ENCODE assay signal across 13 mouse cellular contexts in the genomic region with DNA sequence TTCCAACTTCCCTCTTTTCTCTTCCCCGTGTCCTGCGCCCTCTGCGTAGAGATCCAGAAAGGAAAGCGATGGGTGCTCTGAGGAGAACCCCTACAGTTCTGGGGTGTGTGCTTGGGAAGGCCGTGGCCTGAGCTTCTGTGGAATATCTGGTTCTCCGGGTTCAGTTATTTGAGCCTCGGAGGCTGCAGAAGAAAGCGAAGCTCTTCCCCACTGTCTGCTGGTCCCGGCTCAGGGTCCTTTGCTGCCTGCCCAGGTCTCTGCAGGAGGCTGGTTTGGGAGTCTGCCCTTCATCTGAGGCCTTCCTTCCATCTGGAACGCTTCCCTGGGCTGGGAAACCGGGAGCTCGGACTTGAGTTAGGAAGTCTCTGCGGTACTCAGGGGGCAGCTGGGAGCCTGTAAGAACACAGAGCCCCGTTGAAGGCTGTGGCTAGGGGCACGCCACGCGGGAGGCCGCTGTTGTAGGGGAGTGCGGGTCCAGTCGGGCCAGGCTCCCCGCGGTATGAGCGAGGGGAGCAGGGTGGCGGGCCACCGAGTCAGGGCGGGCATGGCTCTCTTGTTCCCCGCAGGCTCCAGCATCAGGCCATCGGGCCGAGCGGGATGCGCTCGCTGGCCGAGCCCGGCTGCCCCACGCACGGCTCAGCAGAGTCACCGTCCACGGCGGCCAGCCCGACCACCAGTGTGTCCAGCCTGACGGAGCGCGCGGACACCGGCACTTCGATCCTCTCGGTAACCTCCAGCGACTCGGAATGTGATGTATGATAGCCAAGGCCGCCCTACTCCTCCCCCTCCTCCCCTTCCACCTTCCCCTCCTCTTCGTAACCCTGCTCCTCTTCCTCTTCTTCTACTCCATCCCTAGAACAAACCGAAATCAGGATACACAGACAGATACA. TPM values are rescaled to one million over a fixed set of nuclear protein-coding genes. Genes with fewer than 3 reads are reported as not detected.
DNase-seq lines count a peak whose midpoint lies in the region; ATAC-seq and TF ChIP-seq lines count a peak whose summit lies in the region.
"Had no signal": no experiment of that assay in that cellular context is flagged by ENCODE, and none has a peak within 500 bp of the region (broad histone marks: within the 10 kb centered on the region; RNA-seq: fewer than 3 reads in every experiment).

No protein-coding gene starts in this region.

- no peaks in the 10 kb centered on the region for H3K9me3 ChIP-seq in intestine, embryonic 14.5 days (ENCODE audit: control insufficient read depth, low read length)
- no peaks in the 10 kb centered on the region for H3K9me3 ChIP-seq in intestine, postnatal 0 days (ENCODE audit: control insufficient read depth)
- no peaks in the 10 kb centered on the region for H3K9me3 ChIP-seq in embryonic facial prominence, embryonic 11.5 days (replicated peaks; ENCODE audit: control insufficient read depth, low read length)
- no peaks in the 10 kb centered on the region for H3K9me3 ChIP-seq in hindbrain, postnatal 0 days (ENCODE audit: low read length)
- H3K9me3 ChIP-seq in neural tube, embryonic 12.5 days, result no peaks in the 10 kb centered on the region

- no peak overlapping the region for H3K9ac ChIP-seq in intestine, embryonic 14.5 days (ENCODE audit: low read length)
- H3K9ac ChIP-seq in intestine, postnatal 0 days (ENCODE audit: low read depth, low read length), result no peak overlapping the region
- peak overlapping the region; percentile 69 for H3K9ac ChIP-seq in embryonic facial prominence, embryonic 11.5 days (replicated peaks; ENCODE audit: low read length)
- no peak overlapping the region for H3K9ac ChIP-seq in hindbrain, postnatal 0 days (replicated peaks; ENCODE audit: low read length)
- H3K9ac ChIP-seq in neural tube, embryonic 12.5 days, result no peak overlapping the region

- H3K4me3 ChIP-seq in intestine, embryonic 14.5 days (ENCODE audit: low read depth, low read length), result no peak overlapping the region
- no peak overlapping the region for H3K4me3 ChIP-seq in intestine, postnatal 0 days (ENCODE audit: low read depth, low read length)
- H3K4me3 ChIP-seq in embryonic facial prominence, embryonic 11.5 days (ENCODE audit: low read depth, low read length), result peak overlapping the region; percentile 41
- peak overlapping the region; percentile 7; the same call in 1 of the 2 replicates for H3K4me3 ChIP-seq in hindbrain, postnatal 0 days (ENCODE audit: low read length)
- H3K4me3 ChIP-seq in neural tube, embryonic 12.5 days, result 0 out of 2 replicates have a peak overlapping the region, but pooled peaks have one; percentile 5

- peak; percentile 75 for DNase-seq in intestine, embryonic 14.5 days (ENCODE audit: low spot score)
- DNase-seq in embryonic facial prominence, embryonic 11.5 days (ENCODE audit: low spot score), result peak; percentile 50
- no peak for DNase-seq in hindbrain, postnatal 0 days (ENCODE audit: low spot score)
- no peak for DNase-seq in adipocyte (ENCODE audit: low spot score)
- DNase-seq: gastrocnemius, postnatal 25 days; lung, adult 2 months had no signal

- H3K4me2 ChIP-seq in intestine, embryonic 14.5 days (ENCODE audit: low read length), result no peak overlapping the region
- no peak overlapping the region for H3K4me2 ChIP-seq in intestine, postnatal 0 days (replicated peaks; ENCODE audit: low read depth)
- peak overlapping the region; percentile 24 for H3K4me2 ChIP-seq in embryonic facial prominence, embryonic 11.5 days (ENCODE audit: low read depth, low read length)
- no peak overlapping the region for H3K4me2 ChIP-seq in hindbrain, postnatal 0 days (ENCODE audit: low read depth, low read length)
- H3K4me2 ChIP-seq in neural tube, embryonic 12.5 days (replicated peaks), result peak overlapping the region; percentile 15; the same call in 1 of the 2 replicates

- ATAC-seq in intestine, embryonic 14.5 days (replicated peaks; ENCODE audit: low FRiP score, low TSS enrichment, low read depth), result no peak
- ATAC-seq in intestine, postnatal 0 days, result no peak
- ATAC-seq in embryonic facial prominence, embryonic 11.5 days (replicated peaks; ENCODE audit: insufficient number of reproducible peaks, low FRiP score, low TSS enrichment, low read depth), result no peak
- 0 out of 2 replicates have a peak, but pooled peaks have one; percentile 21 for ATAC-seq in hindbrain, postnatal 0 days
- no peak for ATAC-seq in neural tube, embryonic 12.5 days (ENCODE audit: low FRiP score, low read depth)
- ATAC-seq in activated CD4-positive, CD25-positive, alpha-beta regulatory T cell, adult 4 months, result no peak

- peaks cover 100% of the 10 kb centered on the region for H3K27me3 ChIP-seq in intestine, embryonic 14.5 days (replicated peaks; ENCODE audit: control insufficient read depth, insufficient read depth, low read length)
- H3K27me3 ChIP-seq in intestine, postnatal 0 days (replicated peaks; ENCODE audit: control insufficient read depth, insufficient read depth, low read length), result peaks cover 96% of the 10 kb centered on the region
- H3K27me3 ChIP-seq in embryonic facial prominence, embryonic 11.5 days (ENCODE audit: control insufficient read depth, insufficient read depth, low read length), result peaks cover 72% of the 10 kb centered on the region
- H3K27me3 ChIP-seq in hindbrain, postnatal 0 days (ENCODE audit: insufficient read depth, low read length), result peaks cover 89% of the 10 kb centered on the region
- H3K27me3 ChIP-seq in neural tube, embryonic 12.5 days (replicated peaks), result peaks cover 91% of the 10 kb centered on the region

- no peak for TF ChIP-seq CTCF in intestine, postnatal 0 days (IDR thresholded peaks at IDR 0.05; ENCODE audit: low read depth)
- TF ChIP-seq CTCF in hindbrain, postnatal 0 days (IDR thresholded peaks at IDR 0.05; ENCODE audit: low read depth), result no peak

- H3K36me3 ChIP-seq in intestine, embryonic 14.5 days (ENCODE audit: control insufficient read depth, insufficient read depth, low read length), result no peaks in the 10 kb centered on the region
- H3K36me3 ChIP-seq in intestine, postnatal 0 days (ENCODE audit: control insufficient read depth, insufficient read depth), result no peaks in the 10 kb centered on the region
- H3K36me3 ChIP-seq in embryonic facial prominence, embryonic 11.5 days (replicated peaks; ENCODE audit: control insufficient read depth, insufficient read depth, low read depth, low read length), result no peaks in the 10 kb centered on the region
- H3K36me3 ChIP-seq in hindbrain, postnatal 0 days (ENCODE audit: insufficient read depth, low read length), result no peaks in the 10 kb centered on the region
- no peaks in the 10 kb centered on the region for H3K36me3 ChIP-seq in neural tube, embryonic 12.5 days
- H3K36me3 ChIP-seq: G1E had no signal

- peaks cover under 1% of the 10 kb centered on the region; the same call in 1 of the 2 replicates for H3K4me1 ChIP-seq in intestine, embryonic 14.5 days (replicated peaks; ENCODE audit: control insufficient read depth, insufficient read depth, low read length)
- H3K4me1 ChIP-seq in intestine, postnatal 0 days (replicated peaks; ENCODE audit: control insufficient read depth, insufficient read depth, low read length), result no peaks in the 10 kb centered on the region
- 0 out of 2 replicates have a peak, but pooled peaks cover under 1% of the 10 kb centered on the region for H3K4me1 ChIP-seq in embryonic facial prominence, embryonic 11.5 days (ENCODE audit: control insufficient read depth, insufficient read depth, low read length)
- H3K4me1 ChIP-seq in hindbrain, postnatal 0 days (ENCODE audit: insufficient read depth, low read length), result 0 out of 2 replicates have a peak, but pooled peaks cover 3% of the 10 kb centered on the region
- H3K4me1 ChIP-seq in neural tube, embryonic 12.5 days, result peaks cover 14% of the 10 kb centered on the region

- under 1% methylated on average over 49 of the region's 52 CpGs for WGBS in intestine, embryonic 14.5 days
- 1% methylated on average over 41 of the region's 52 CpGs for WGBS in intestine, postnatal 0 days
- WGBS in embryonic facial prominence, embryonic 11.5 days, result under 1% methylated on average over 51 of the region's 52 CpGs
- WGBS in hindbrain, postnatal 0 days, result 2% methylated on average over 50 of the region's 52 CpGs
- under 1% methylated on average over 51 of the region's 52 CpGs for WGBS in neural tube, embryonic 12.5 days

- no peak overlapping the region for H3K27ac ChIP-seq in intestine, embryonic 14.5 days (ENCODE audit: low read depth)
- no peak overlapping the region for H3K27ac ChIP-seq in intestine, postnatal 0 days (ENCODE audit: low read depth, low read length)
- no peak overlapping the region for H3K27ac ChIP-seq in embryonic facial prominence, embryonic 11.5 days (replicated peaks; ENCODE audit: low read depth, low read length)
- H3K27ac ChIP-seq in hindbrain, postnatal 0 days, result no peak overlapping the region
- no peak overlapping the region for H3K27ac ChIP-seq in neural tube, embryonic 12.5 days

RNA-seq across cellular contexts. Expression of gene Six3, which starts 10.0 kb away (rescaled TPM):
- polyA plus RNA-seq in intestine, embryonic 14.5 days (2014; fragmentation: Nextera tagmentation; extraction: Ambion mirVana), result not detected in 2 replicates
- polyA plus RNA-seq in intestine, postnatal 0 days (2015; fragmentation: Nextera tagmentation; extraction: Ambion mirVana), result not detected in 2 replicates
- 9.5 and 10.5 TPM in 2 replicates for polyA plus RNA-seq in embryonic facial prominence, embryonic 11.5 days (2014; fragmentation: Nextera tagmentation; extraction: Ambion mirVana)
- total RNA-seq in hindbrain, postnatal 0 days (2014; rRNA removed), result 0.63 and 0.86 TPM in 2 replicates
- 1.1 TPM in 1 of 2 replicates, not detected in the other for polyA plus RNA-seq in hindbrain, postnatal 0 days (2015; fragmentation: Nextera tagmentation; extraction: Ambion mirVana)
- polyA plus RNA-seq in neural tube, embryonic 12.5 days (2016; fragmentation: Nextera tagmentation; extraction: Ambion mirVana), result 0.13 TPM in 1 of 2 replicates, not detected in the other
- polyA plus RNA-seq in activated CD4-positive, CD25-positive, alpha-beta regulatory T cell, adult 4 months (2017; shearing (Covaris generic)), result not detected
- total RNA-seq: gastrocnemius, postnatal 25 days had no signal
- polyA plus RNA-seq: G1E; kidney, embryonic 14.5 days; lung, adult 2 months; neural tube, embryonic 14.5 days; urinary bladder, adult 2 months had no signal

Comparison
In these comparisons a context has a peak if more than half of its experiments do, and no peak if none do; other contexts are left out.
1. DNase-seq: peak in intestine, embryonic 14.5 days (single experiment) and embryonic facial prominence, embryonic 11.5 days (single experiment); none in hindbrain, postnatal 0 days (single experiment) and adipocyte (single experiment).
2. H3K4me2 ChIP-seq: peak in embryonic facial prominence, embryonic 11.5 days (single experiment) and neural tube, embryonic 12.5 days (single experiment); none in intestine, embryonic 14.5 days (single experiment), intestine, postnatal 0 days (single experiment) and hindbrain, postnatal 0 days (single experiment).
3. H3K4me3 ChIP-seq: peak in embryonic facial prominence, embryonic 11.5 days (single experiment), hindbrain, postnatal 0 days (single experiment) and neural tube, embryonic 12.5 days (single experiment); none in intestine, embryonic 14.5 days (single experiment) and intestine, postnatal 0 days (single experiment).